Mouse (Mus musculus): ENCODE results near the gene Gsap.
"Not testable (repeated sequence)": the region's sequence is repeated elsewhere in the genome, so short reads cannot be mapped to it uniquely, and the experiment has no call there.

Gene Gsap

GRCm38 (mm10) chr5:21185764-21186685 is at the start of gene Gsap:
Gene Gsap, plus strand, starts transcription at chr5:21186255.
- DNase-seq (ENCODE audit: low read depth, low spot score) = peak; percentile 65

GRCm38 (mm10) chr5:21136575-21136974 is 49.5 kb upstream of the Gsap start:
- DNase-seq (ENCODE audit: low read depth, low spot score) = no peak

- DNase-seq (ENCODE audit: low read depth, low spot score) = peak; percentile 95
Observed at GRCm38 (mm10) chr5:21139505-21139904, 46.5 kb upstream of the Gsap start.

GRCm38 (mm10) chr5:21141133-21141551 is 44.9 kb upstream of the Gsap start:
- DNase-seq (ENCODE audit: low read depth, low spot score) = not testable (repeated sequence)

- DNase-seq (ENCODE audit: low read depth, low spot score) = no peak
Observed at GRCm38 (mm10) chr5:21141626-21142025, 44.4 kb upstream of the Gsap start.

- no peak for DNase-seq (ENCODE audit: low read depth, low spot score)
Observed at GRCm38 (mm10) chr5:21143032-21143431, 43.0 kb upstream of the Gsap start.

- DNase-seq (ENCODE audit: low read depth, low spot score) = peak; percentile 27
Observed at GRCm38 (mm10) chr5:21144506-21145169, 41.4 kb upstream of the Gsap start.

- DNase-seq (ENCODE audit: low read depth, low spot score) = no peak
Observed at GRCm38 (mm10) chr5:21148358-21148757, 37.7 kb upstream of the Gsap start.

GRCm38 (mm10) chr5:21153672-21154071 is 32.4 kb upstream of the Gsap start:
- DNase-seq (ENCODE audit: low read depth, low spot score) = no peak

GRCm38 (mm10) chr5:21156770-21157169 is 29.3 kb upstream of the Gsap start:
- no peak for DNase-seq (ENCODE audit: low read depth, low spot score)

GRCm38 (mm10) chr5:21159536-21159935 is 26.5 kb upstream of the Gsap start:
- no peak for DNase-seq (ENCODE audit: low read depth, low spot score)

GRCm38 (mm10) chr5:21160781-21161180 is 25.3 kb upstream of the Gsap start:
- DNase-seq (ENCODE audit: low read depth, low spot score) = no peak

- DNase-seq (ENCODE audit: low read depth, low spot score) = no peak
Observed at GRCm38 (mm10) chr5:21163421-21163820, 22.6 kb upstream of the Gsap start.

GRCm38 (mm10) chr5:21168689-21169345 is 17.2 kb upstream of the Gsap start:
- peak; percentile 63 for DNase-seq (ENCODE audit: low read depth, low spot score)

- DNase-seq (ENCODE audit: low read depth, low spot score) = no peak
Observed at GRCm38 (mm10) chr5:21169346-21169745, 16.7 kb upstream of the Gsap start.

- DNase-seq (ENCODE audit: low read depth, low spot score) = no peak
Observed at GRCm38 (mm10) chr5:21169877-21170276, 16.2 kb upstream of the Gsap start.

- no peak for DNase-seq (ENCODE audit: low read depth, low spot score)
Observed at GRCm38 (mm10) chr5:21170440-21170839, 15.6 kb upstream of the Gsap start.

- peak; percentile 14 for DNase-seq (ENCODE audit: low read depth, low spot score)
Observed at GRCm38 (mm10) chr5:21170898-21171297, 15.2 kb upstream of the Gsap start.

GRCm38 (mm10) chr5:21171336-21171735 is 14.7 kb upstream of the Gsap start:
- DNase-seq (ENCODE audit: low read depth, low spot score) = peak; percentile 76

- peak; percentile 26 for DNase-seq (ENCODE audit: low read depth, low spot score)
Observed at GRCm38 (mm10) chr5:21172316-21172715, 13.7 kb upstream of the Gsap start.

GRCm38 (mm10) chr5:21175132-21176112 is 10.6 kb upstream of the Gsap start:
- DNase-seq (ENCODE audit: low read depth, low spot score) = peak; percentile 45

All from brain, adult 2 months (tissue).